Mouse (Mus musculus): ENCODE results near the gene Rab3c. TPM values are rescaled to one million over a fixed set of nuclear protein-coding genes. Genes with fewer than 3 reads are reported as not detected.

Rab3c gene
- total RNA-seq, 2 experiments from 2014 or later, result 180 to 190 TPM

GRCm38 (mm10) chr13:110113711-110114110 lies 167.1 kb downstream of the Rab3c start:
- no peak for DNase-seq (ENCODE audit: extremely low spot score in 1 of 2, low spot score in 1 of 2)

GRCm38 (mm10) chr13:110097424-110098050 lies 183.3 kb downstream of the Rab3c start:
- DNase-seq (ENCODE audit: extremely low spot score in 1 of 2, low spot score in 1 of 2), result no peak

- no peak for DNase-seq (ENCODE audit: extremely low spot score in 1 of 2, low spot score in 1 of 2)
Measured at GRCm38 (mm10) chr13:110094998-110095397, 185.8 kb downstream of the Rab3c start.

- DNase-seq (ENCODE audit: extremely low spot score in 1 of 2, low spot score in 1 of 2), result no peak
Measured at GRCm38 (mm10) chr13:110093720-110094685, 186.8 kb downstream of the Rab3c start.

- DNase-seq (ENCODE audit: extremely low spot score in 1 of 2, low spot score in 1 of 2), result no peak
Measured at GRCm38 (mm10) chr13:110083961-110084360, 196.8 kb downstream of the Rab3c start.

- no peak for DNase-seq (ENCODE audit: extremely low spot score in 1 of 2, low spot score in 1 of 2)
Measured at GRCm38 (mm10) chr13:110081174-110081573, 199.6 kb downstream of the Rab3c start.

- no peak for DNase-seq (ENCODE audit: extremely low spot score in 1 of 2, low spot score in 1 of 2)
Measured at GRCm38 (mm10) chr13:110075587-110075986, 205.2 kb downstream of the Rab3c start.

GRCm38 (mm10) chr13:110074180-110074579 lies 206.6 kb downstream of the Rab3c start:
- DNase-seq (ENCODE audit: extremely low spot score in 1 of 2, low spot score in 1 of 2), result no peak

- no peak for DNase-seq (ENCODE audit: extremely low spot score in 1 of 2, low spot score in 1 of 2)
Measured at GRCm38 (mm10) chr13:110067149-110067548, 213.6 kb downstream of the Rab3c start.

GRCm38 (mm10) chr13:110066674-110067073 lies 214.1 kb downstream of the Rab3c start:
- DNase-seq (ENCODE audit: extremely low spot score in 1 of 2, low spot score in 1 of 2), result no peak

- peak; percentile 37 to 71 for DNase-seq (ENCODE audit: extremely low spot score in 1 of 2, low spot score in 1 of 2)
Measured at GRCm38 (mm10) chr13:110062835-110063411, 217.9 kb downstream of the Rab3c start.

GRCm38 (mm10) chr13:110062288-110062687 lies 218.5 kb downstream of the Rab3c start:
- no peak for DNase-seq (ENCODE audit: extremely low spot score in 1 of 2, low spot score in 1 of 2)

- DNase-seq (ENCODE audit: extremely low spot score in 1 of 2, low spot score in 1 of 2), result no peak
Measured at GRCm38 (mm10) chr13:110054538-110054937, 226.3 kb downstream of the Rab3c start.

- no peak for DNase-seq (ENCODE audit: extremely low spot score in 1 of 2, low spot score in 1 of 2)
Measured at GRCm38 (mm10) chr13:110048767-110049434, 231.9 kb downstream of the Rab3c start.

- no peak for DNase-seq (ENCODE audit: extremely low spot score in 1 of 2, low spot score in 1 of 2)
Measured at GRCm38 (mm10) chr13:110044418-110044817, 236.4 kb downstream of the Rab3c start.

- DNase-seq (ENCODE audit: extremely low spot score in 1 of 2, low spot score in 1 of 2), result peak in 1 of 2 experiments; percentile 44
Measured at GRCm38 (mm10) chr13:110039779-110040498, 240.9 kb downstream of the Rab3c start.

GRCm38 (mm10) chr13:110039170-110039569 lies 241.6 kb downstream of the Rab3c start:
- no peak for DNase-seq (ENCODE audit: extremely low spot score in 1 of 2, low spot score in 1 of 2)

GRCm38 (mm10) chr13:110038521-110038920 lies 242.3 kb downstream of the Rab3c start:
- no peak for DNase-seq (ENCODE audit: extremely low spot score in 1 of 2, low spot score in 1 of 2)

GRCm38 (mm10) chr13:110034885-110035284 lies 245.9 kb downstream of the Rab3c start:
- DNase-seq (ENCODE audit: extremely low spot score in 1 of 2, low spot score in 1 of 2), result no peak

GRCm38 (mm10) chr13:110034041-110034440 lies 246.8 kb downstream of the Rab3c start:
- DNase-seq (ENCODE audit: extremely low spot score in 1 of 2, low spot score in 1 of 2), result no peak

All from layer of hippocampus, postnatal 25 days (tissue).